Mouse (Mus musculus): ENCODE data around the gene Ttll11.

DNA sequence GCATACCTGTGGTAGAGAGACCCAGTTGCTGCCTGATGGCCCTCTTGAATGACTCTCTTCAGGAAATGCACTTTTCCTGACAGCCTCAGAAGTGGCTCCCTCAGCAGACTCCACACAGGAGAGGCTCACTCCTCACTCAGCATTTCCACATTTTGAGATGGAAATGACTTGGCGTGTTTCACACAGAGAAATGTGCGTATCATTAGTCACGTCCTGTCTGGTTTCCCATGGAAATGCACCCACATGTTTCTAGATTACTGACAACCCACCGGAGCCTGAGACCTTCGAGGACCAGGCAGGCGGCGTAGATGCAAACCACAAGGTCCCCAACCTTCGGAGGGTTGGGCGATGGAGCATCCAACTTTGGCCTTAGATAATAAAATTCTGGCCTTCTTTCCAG, 97.8 kb downstream of the Ttll11 start:
- TF ChIP-seq POLR2A (IDR thresholded peaks at IDR 0.05; ENCODE audit: control insufficient read depth, extremely low read depth, insufficient read depth, low read length, poor library complexity), result no peak
- no peak for TF ChIP-seq CTCF (IDR thresholded peaks at IDR 0.05; ENCODE audit: borderline replicate concordance, control insufficient read depth, extremely low read depth, insufficient read depth, low read length, poor library complexity)
